Mouse (Mus musculus): ENCODE measurements around the gene Adora2b.

- no peak for TF ChIP-seq CTCF (IDR thresholded peaks at IDR 0.05; ENCODE audit: low read depth, low read length)
- no peak for TF ChIP-seq POLR2A (IDR thresholded peaks at IDR 0.05; ENCODE audit: extremely low read depth, insufficient read depth, low read length)
These were observed at the start of gene Adora2b for GRCm38 (mm10) chr11:62248401-62249244.
